Mouse (Mus musculus) spleen, adult 12 weeks (tissue): Measurements from ENCODE around the gene Suclg1.

Experiments used
- DNase-seq: peaks from one replicate; pipeline ENCODE4 v3.0.0; 2022; ENCODE audit warnings: low spot score

Gene Suclg1

DNA sequence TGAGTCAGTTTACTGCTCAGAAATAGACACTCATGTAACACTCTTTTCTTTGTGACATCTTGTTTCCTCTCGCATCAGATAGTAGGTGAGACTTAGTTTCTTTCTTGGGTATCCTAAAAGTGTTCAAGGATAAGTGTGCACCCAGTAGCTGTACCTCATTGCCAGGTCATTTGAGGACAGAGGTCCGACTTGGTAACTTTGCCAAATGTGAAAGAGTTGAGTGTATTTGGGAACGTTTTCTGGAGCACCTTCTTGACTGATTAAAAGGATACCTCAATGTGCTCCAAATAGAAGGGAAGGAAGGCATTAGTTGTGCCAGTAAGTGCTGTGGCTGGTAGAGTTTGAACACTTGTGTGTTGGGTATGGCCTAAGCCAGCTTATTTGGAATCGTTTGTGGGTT lies 1.7 kb downstream of the Suclg1 start:
- no peak for DNase-seq

DNA sequence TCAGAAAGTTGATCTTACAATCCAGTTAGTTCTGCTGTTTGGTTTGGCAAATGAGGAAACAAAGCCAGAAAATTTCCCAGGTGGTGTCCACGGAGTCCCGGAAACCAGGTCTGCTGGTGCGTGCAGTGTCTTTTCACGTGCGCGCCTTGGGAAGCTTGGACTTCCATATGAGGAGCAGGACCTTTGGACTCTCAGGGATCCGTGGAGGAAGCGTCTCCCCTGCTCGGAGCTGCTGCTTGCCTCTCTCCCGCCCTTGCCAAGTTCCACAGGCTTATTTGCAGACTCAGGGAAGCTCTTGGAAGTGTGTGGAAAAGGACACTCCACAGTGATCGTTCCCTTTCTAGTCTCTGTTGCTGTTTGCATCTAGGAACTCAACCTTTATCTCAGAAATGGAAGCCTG lies 3.2 kb downstream of the Suclg1 start:
- DNase-seq = no peak

DNA sequence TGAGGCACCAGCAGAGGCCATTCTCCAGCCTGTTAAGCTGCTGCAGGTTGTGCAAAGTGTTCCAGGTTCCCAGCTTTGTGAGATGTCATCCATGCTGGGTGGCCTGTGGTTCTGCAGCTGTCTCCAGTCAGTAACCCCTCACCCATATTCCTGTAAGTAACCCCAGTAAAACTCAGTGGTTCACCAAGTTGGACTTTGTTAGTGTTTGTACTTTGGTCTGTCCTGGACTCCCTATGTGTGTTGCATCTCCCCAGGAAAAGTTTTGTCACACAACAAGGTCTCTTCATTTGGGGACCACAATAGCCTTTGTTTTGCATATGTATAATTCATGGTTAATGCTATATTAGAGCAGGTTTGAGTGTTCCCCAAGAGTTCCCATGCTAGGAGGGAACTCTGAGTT lies 4.2 kb downstream of the Suclg1 start:
- DNase-seq = no peak

DNA sequence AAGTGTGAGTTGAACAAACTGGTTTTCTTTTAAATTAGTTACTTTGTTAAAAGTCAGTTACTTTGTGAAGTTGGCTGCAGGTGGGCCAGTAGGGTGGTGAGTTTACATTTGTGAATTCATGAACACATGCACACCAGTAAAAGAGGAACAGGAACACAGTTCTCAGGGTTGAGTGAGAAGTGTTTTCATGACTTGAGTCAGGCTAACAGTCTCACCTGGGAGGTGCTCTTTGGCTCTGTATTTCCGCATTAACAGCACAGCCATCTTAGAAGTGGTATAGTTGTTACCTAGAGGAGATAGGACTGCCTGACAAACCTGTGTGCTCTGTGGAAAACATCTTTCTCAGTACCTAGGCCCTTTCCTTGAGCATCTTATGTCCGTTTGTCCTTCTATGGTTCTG lies 4.8 kb downstream of the Suclg1 start:
- no peak for DNase-seq

DNA sequence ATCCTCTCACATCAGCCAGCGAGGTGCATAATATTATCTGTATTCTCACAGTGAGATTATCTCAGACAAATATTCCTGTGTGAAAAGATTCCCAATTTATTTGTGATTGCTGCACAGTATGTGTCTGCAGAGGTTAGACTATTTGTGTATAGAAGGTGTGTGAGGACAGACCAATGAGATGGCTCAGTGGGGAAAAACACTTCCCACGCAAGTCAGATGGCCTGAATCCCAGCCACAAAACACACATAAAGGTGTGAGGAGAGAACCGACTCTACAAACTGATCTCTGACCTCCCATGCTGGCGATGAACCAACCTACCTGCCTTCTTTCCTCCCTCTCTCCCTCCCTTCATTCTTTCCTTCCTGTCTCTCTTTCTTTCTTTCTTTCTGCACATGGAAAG lies 5.4 kb downstream of the Suclg1 start:
- DNase-seq = no peak

DNA sequence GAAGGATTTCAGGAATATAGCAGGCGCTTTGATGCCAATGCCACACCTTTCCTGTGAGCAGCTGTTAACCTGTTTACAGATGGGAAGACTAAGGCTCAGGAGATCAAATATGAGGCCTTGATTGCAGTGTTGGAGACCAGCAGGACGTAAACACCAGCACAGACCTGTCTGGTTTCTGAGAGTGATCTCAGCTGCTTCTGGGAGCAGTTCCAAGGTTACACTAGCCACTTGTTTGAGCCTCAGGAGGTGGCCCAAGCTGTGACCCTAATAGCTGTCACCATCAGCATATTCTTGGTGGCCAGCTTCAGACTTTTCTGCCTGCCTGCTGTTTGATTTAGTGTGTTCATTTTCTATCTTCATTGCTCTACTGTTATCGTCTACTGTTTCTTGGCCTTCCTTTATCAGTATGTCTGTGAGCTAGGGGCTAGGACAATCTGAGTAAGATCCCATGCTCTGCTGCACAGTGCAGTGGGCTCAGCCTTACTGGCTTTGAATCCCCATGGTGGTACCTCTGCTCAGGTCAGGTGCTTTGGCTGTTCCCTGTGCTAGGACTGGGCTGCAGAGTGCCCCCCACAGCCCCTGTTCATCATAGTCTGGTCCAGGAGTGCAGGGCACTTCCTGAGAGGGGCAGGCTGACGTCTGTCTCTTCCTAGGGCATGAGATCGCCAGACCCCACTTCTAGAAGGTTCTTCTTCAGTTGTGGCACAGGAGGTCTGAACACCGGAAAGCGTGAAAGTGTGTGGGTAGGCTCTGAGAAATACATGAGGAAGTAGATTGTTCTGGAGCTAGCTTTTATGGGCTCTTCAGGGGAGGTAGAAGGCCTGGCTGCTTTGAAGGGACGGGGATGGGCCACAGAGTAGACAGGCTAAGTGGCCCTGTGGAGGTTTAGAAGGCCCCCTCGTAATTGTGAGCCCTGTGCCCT lies 6.4 kb downstream of the Suclg1 start:
- no peak for DNase-seq

DNA sequence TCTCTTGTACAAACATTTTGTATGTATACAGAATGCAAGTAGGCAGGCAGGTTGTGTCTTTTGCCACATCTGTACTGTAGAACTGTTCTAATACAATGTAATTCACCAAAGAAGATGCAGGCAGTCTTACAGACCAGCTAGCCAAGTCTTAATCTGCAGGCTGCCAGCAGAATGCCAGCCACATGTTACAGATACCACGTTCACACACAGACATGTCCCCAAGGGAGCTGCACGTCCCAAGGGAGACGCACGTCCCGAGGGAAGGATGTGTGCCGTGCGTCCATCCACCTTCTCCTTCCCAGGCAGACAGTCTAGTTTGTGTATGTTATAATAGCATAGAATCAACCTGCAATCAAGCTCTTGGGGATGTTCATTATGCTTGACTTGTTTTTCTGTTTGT lies 8.9 kb downstream of the Suclg1 start:
- DNase-seq = no peak

DNA sequence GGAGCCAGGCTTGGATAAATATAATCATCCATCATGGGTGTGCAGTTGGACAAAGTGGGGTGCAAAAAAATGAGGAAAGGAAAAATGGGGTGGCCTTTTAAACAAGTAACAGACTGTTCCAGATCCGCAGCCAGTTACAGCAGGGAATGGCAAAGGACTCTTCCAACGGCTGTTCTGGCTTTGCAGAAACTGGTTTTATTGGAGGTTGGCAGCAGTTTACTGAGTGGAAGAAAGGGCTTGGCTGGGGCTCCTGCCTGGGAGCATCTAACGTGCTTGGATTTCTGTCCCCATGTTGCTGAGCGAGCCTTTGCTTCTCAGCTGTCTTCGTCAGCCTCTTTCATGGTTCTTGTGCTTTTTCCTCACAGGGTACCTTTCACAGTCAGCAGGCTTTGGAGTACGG lies 11.9 kb downstream of the Suclg1 start:
- DNase-seq = no peak

DNA sequence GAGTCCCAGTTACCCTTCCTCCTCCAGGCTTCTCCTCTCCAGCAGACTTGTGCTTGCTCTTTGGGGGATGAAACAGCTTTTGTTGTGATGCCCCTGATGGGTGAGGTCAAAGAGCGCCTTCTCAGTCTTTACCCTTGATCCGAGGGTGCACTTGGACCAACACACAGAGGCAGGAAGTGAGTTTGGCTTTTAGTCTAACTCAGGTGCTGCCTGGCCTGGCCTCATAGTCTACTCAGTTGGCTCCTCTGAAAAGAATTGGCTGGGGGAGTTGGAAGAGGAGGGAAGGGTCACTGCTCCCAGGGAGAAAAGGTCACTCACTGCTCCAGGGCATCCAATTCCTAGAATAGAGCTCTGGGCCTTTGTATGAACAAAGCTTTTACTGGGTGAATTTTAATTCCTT lies 16.6 kb downstream of the Suclg1 start:
- no peak for DNase-seq

DNA sequence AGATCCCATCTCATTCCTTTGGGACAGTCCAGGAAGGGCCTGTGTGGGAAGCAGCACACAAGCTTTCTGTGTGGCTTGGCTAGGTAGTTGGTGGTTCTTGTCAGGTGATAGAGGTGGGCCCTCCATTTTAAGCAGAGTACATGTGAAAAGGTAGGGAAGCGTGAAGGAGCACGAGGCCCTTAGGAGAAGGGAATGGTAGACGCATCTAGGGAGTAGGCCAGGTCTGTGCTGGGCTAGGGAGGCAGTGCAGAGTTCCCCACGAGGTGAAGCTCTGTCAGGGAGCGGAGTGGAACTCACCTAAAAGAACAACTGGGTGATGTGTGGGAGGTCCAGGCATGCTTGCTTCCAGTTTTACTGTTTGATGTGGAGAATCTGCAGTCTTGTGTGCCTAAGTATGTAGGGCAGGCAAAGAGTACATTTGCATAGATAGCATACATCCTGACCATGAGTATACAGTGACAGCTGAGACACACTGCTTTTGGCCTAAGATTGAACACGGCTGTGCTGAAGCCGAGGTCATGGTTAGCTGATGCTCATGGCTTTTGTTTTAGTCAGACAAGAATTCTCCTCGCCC lies 19.6 kb downstream of the Suclg1 start:
- DNase-seq = no peak

DNA sequence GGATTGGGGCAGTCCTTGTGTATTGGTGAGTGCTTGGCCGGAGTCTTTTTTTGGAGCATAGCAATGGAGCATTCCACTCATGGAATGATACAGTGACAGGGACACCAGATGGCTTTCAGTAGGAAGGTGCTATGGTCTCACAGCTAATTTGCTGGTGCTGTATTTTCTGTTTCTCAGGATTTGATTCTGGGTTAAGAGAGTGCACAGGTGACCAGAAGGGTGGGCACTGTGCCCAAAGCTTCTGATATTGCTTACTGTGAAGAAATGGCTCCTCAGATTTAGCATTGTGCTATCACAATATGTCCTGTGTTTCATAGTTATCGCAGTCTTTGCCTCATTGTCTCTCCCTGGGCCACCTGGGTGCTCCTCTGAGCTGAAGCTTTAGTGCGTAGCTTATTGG lies 21.2 kb downstream of the Suclg1 start:
- no peak for DNase-seq

DNA sequence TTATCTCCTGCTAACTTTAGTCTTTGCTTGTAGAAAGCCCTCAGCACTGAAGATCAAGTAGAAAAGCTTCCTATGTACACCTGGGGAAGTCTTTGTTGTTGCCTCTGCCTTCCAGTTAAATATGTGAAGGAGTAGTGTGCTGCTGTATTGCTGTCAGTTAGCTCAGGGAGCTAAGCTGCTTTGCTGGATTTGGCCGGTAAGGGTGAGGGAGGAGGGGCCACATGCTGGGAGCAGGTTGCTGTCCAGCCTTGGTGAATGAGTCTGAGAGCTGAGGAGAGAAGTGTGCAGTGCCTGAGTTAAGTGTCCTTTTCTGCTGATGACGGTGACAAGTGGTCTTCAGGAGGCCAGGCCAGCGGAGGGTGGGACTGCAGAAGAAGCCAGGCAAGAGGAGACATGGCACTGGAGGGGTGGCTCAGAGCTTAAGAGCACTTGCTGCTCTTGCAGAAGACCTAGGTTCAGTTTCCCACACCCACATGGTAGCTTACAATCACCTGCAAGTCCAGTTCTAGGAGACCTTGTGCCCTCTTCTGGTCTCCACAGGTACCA lies 23.4 kb downstream of the Suclg1 start:
- DNase-seq = no peak

DNA sequence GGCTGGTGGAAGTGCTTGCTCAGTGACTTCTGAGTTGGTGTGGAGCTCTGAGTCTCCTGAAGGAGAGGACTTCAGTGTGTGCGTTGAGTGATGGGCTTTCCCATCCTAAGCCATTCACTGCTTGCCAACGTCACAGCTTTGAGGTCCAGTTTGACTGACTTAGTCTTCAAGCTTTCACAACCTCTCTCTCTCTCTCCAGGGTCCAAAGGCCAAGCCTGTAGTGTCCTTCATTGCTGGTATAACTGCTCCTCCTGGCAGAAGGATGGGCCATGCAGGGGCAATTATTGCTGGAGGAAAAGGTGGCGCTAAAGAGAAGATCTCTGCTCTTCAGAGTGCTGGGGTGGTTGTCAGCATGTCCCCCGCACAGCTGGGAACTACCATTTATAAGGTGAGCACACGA lies 26.8 kb downstream of the Suclg1 start:
- DNase-seq = no peak

DNA sequence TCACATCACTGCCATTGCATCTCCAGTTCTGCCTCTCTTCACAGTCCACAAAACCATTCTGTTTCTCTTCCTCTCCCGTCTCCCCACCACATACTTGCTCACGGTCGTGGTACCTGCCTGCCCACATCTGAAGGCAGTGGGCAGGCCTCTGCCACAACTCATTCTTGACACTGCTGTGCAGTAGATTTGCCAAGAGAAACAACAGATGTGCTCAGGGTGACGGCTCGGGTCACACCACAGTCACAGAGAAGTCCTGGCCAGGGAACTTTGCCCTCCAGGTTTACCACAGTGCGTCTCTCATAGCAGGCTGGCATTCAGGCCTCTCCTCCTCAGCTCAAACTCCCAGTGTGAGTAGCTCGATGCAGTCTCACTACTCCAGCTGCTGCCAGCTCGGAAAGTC lies 31.5 kb downstream of the Suclg1 start:
- no peak for DNase-seq

DNA sequence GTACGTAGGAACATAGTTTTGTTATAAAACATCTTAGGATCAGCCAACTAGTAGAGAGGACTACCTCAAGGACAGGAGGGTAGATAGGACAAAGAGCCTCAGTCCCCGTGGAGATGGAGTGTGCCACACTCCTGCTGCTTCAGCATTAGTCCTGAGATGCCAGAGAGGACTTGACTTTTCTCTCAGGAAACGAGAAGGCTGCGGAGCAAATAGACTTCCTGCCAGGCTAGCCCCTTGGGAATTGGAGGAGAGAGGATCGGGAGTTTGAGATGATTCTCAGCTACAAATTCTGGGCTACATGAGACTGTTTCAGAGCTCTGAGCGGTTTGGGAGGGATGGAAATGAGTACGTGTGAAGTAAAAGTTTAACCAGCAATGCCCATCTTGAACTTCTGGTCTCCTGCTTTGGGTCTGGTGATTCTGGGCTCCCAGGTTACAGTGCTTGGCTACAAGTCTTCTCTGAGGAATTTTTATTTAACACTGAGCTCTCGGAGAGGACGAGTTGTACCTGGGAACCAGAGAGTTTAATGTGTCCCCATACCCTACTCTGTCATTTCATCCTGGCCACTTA lies 32.4 kb downstream of the Suclg1 start:
- DNase-seq = no peak

DNA sequence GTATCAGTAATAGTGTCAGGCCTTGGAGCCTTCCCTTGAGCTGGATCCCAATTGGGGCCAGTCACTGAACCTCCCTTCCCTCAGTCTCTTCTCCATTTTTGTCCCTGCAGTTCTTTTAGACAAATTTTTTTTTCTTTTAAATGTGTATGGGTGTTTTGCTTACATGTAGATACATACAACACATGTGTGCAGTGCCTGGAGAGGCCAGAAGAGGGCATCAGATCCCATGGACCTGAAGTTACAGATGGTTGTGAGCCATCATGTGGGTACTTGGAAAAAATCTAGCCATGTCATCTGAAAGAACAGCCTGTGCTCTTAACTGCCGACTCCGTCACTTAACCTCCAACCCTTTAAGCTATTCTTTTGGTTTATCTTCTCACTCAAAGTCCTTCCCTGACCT lies 38.1 kb downstream of the Suclg1 start:
- DNase-seq = no peak

DNA sequence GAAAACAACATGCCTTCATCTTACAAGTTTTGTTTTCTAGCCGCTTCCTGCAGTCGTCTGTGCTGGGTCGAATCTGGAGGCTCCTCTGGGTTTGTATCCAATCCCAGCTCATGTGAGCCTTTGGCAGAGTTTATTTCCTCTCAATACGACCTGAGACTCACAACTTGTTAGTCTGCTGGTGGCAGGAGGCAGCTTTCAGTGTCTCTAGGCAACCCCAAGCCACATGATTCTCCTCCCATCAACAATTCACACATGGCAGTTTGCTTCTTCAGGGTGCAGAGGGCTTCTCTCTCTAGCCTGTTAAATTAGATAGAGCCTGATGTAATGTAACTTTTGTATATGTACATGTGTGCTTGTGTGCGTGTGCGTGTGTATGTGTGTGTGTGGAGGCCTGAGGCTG lies 58.7 kb downstream of the Suclg1 start:
- DNase-seq = no peak

DNA sequence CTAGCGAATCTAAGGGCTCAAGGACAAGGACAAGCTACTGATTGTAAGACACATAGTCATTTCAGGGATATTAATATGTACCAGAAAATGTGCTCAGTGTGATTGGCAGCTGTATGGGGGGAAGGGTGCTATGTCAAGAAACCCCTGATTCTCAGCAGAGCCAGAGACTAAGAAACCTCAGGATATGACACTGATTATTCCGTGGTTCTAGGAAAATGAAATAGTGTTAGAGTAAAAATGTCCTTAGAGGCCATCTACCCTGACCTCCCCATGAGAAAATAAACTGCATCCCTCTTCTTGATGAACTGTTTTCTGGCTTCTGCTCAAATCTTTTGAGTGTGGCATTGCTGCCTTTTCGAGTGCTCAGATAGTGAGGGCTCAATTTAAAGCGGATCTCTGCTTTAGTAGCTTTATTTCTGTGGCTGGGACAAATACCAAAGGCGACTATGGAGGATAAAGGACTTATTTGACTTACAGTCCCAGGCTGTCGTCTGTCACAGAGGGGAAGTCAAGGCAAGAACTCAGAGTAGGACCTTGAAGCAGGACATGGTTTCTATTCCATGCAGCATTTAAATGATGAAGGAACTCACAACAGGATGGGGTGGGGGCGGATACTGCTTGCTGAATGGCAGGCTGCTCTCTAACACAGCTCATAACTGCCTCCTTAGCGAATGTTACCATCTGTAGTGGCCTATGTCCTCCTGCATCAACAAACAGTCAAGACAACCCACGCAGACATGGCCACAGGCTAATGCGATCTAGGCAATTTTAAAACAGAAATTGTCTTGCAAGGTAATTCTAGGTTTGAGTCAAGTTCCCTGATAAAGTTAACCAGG lies 60.7 kb downstream of the Suclg1 start:
- DNase-seq = no peak

DNA sequence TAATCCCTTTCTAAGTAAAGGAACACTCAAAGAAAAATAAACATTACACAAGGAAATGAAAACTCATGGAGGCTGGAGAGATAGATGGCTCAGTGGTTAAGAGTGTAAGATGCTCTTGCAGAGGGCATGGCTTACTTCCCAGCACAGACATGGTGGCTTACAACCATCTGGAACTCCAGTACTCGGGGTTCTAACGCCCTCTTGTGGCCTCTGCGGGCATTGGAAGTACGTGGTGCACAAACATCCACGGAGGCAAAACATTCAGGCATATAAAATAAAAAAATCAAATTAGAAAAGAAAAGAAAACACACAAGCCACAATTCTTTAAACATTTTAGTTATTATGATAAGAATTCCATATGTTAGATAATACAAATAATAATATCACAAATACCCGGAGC lies 63.2 kb downstream of the Suclg1 start:
- DNase-seq = no peak

DNA sequence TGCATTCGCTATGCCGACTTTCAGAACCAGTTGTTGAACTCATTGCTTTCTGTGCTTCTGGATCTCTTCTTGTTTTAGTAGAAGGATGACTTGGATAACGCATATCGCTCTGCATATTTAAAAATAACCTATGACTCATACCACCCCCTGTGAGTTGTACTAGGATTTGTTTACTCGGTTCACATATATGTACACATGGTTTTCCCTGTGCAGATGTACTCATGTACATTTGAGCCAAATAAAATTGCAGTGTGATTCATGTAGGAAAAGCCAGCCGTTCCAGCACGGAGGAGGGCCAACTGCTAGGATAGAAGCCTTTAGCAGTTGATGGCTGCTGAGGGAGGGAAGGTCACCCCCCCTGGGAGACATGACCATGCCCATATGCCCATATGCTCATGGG lies 63.6 kb downstream of the Suclg1 start:
- no peak for DNase-seq

DNA sequence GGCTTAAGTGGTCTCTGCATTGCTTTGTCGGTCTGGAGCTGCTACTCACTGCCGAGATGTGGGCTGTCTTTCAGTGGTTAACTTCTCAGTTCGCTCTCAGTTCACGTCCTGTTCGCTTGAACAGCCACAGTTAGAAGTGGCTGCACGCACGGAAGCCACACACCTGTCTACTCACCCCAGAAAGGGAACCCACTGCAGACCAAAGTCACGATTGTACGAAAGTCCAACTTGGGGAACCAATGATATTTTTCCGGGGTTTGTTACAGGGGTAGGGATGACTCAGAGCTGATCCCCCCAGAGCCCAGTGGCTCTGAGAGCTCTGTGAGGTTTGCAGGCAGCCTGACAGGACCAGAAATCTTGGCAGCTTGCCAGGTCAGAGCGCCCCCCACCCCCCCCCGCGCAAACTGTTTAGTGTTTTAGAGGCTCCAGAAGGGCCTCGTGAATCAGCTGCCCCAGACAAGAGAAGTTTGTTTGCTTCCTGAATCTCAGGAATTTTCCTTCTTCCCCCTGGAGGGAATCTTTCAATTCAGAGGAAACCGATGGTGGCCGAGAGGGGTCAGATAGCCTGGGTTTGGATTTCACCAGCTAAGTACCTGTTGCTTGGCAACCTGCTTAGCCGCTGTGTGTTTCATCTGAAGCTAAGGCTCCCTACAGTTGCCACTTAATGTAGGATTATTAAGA lies 66.9 kb downstream of the Suclg1 start:
- DNase-seq = peak; percentile 1

DNA sequence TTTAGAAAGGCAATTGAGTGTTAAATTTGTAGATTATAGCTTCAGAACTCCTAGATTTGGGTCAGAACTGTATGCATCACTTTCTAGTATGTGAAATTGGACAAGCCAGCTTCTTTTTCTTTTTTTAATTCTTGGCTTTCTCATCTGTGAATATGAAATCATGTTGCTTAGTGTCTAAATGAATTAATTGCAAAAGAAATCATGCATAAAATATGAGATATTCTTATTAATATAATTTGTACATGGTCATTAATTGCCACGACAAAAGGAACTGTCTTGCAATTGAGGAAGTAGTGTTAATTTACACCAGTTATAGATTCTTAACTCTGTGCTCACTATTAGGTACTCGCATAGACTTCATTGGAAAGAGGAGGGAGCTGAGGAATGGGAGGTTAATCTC lies 74.1 kb downstream of the Suclg1 start:
- no peak for DNase-seq
